Mouse (Mus musculus) large intestine, adult 2 months (tissue): ENCODE results near the gene Prss16. TPM values are rescaled to one million over a fixed set of nuclear protein-coding genes. Genes with fewer than 3 reads are reported as not detected.
"Not testable (repeated sequence)": the region's sequence is repeated elsewhere in the genome, so short reads cannot be mapped to it uniquely, and the experiment has no call there.

Experiments
- DNase-seq: peaks from one replicate; pipeline ENCODE4 v3.0.0-alpha.2; 2012; ENCODE audit warnings: low read depth, low spot score
- WGBS: fragments of 180-500 bp; shearing (Covaris S2); methylation state at CpG from one replicate; pipeline ENCODE4 v1.1.7; 2018; 5-methylcytosine and 5-hydroxymethylcytosine counted together
- polyA plus RNA-seq: library from polyadenylated mRNA; depleted of rRNA; stranded (reverse); fragments of >200 nt; gene quantifications from 2 replicates; pipeline ENCODE4 v1.2.3, GENCODE M21; 2012; rRNA removed

Gene Prss16
- polyA plus RNA-seq, result 2.8 and 2.9 TPM in 2 replicates

DNA sequence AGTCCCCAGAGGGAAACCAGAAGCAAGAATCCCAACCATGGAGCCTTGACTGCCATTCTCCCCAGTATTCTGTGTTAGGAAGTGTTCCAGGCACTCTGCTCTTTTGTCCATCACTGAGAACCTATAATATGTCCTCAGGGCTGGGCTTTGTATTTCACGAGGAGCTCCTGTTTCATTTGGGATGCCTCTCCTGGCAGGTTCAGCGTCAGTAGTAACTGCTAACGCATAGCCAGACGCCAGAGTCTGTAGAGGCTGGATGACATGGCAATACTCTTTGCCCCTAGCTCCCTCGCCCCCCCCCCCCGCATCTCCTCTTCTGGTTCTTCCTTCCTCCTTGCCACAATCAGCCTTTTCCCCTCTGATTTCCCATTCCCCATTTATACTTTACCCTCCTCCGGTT, at the start of gene Prss16:
TSS of gene Prss16 (minus strand) at position 101 of the 400 bp plus-strand sequence.
- WGBS, result 48% methylated on average over 7 of the region's 7 CpGs
- DNase-seq, result no peak

GRCm38 (mm10) chr13:22053754-22054153, 44.2 kb upstream of the Prss16 start:
- 83% methylated on average over 1 of the region's 1 CpGs for WGBS
- no peak for DNase-seq

- WGBS, result 8% methylated on average over 5 of the region's 5 CpGs
- no peak for DNase-seq
These were observed 41.9 kb upstream of the Prss16 start for GRCm38 (mm10) chr13:22051523-22051859.

DNA sequence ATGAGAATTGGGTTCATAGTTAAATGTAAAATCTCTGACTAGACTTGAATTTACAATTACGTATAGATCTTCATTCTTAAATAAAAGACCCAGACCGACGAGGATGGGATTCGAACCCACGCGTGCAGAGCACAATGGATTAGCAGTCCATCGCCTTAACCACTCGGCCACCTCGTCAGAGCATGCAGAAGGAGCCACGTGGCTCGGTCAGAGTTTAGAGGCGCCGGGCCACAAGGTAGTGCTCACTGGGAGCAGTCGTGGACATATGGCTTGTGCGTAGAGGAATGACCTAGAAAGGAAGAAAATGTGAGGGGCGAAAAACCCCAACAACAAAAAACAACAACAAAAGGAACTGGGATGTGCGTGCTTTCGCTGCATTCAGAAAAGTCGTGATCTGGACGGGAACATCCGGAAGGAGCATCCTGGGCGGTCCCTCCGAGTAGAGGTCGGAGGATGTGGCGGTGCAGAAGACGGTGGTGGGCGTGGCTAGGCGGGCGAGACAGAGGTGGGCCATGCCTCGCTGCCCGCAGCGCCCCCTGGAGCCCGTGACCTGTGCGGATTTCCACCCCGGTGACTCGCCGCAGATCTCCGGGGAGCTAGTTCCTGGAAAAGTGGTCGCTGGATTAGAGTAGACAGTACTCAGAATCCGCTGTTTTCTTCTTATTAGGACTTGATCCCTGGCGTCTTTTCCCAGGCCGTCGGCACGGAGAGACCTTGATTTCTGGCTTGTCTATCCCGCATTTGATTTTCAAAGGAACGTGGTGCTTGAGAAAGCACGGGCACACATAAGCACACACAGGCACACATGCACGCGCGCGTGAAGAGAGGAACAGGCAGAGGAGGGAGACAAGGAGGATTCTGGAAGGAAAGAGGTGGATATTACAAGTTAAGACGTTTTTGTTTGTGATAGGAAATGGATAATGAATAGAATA, 41.3 kb upstream of the Prss16 start:
- under 1% methylated on average over 52 of the region's 52 CpGs for WGBS
- no peak for DNase-seq

DNA sequence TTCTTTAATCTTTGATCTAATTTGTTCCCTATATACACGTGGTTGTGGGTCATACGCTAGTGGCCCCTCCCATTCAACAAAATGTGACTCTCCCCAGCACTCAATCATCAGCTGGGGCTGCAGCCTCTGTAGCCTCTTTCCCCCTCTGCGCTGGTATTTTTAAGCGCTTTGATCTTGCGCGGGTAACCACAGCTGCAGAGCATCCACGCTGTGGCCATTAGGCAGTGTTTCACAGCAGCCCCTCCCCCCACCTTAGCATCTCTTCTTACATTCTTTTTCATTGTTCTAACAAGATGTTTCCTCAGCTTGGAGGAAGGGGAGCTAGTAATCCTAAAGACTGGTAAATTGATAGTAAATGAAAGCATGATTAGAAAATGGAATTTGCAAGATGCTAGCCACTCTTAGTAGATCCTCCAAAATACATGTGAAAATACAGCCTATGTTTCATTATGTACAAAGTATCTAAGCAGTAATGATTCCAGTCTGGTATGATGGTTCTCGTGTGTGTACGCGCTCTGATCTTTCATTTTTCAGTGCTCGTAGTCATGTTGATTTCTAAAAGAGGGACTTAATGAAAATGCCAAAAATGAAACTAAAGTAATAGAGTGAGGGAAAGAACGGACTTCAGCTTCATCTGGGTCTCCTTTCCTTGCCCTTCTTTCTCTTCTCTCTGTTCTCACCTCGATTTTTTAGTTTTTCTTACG, 40.3 kb upstream of the Prss16 start:
- WGBS, result 2% methylated on average over 14 of the region's 14 CpGs
- DNase-seq, result no peak

DNA sequence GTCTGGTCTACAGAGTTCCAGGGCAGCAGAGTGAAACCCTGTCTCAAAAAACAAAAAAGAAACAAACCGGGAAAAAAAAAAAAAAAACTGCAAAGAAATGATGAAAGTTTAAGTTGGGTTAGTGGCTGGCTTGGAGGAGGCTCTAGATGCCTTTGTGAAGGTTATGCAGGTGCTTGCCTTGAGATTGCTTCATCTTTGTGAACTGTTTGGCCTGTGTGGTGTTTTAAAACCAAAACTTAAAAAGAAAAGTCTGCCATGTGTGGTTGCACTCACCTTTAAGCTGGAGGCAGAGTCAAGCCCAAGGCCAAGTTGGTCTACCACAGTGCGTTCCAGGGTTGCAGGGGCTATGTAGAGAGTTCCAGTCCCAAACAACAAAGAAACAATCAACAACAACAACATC, 39.5 kb upstream of the Prss16 start:
- DNase-seq, result no peak
- 91% methylated on average over 2 of the region's 2 CpGs for WGBS

- WGBS, result 61% methylated on average over 2 of the region's 2 CpGs
- DNase-seq, result no peak
These were observed 35.8 kb upstream of the Prss16 start for GRCm38 (mm10) chr13:22045311-22045710.

DNA sequence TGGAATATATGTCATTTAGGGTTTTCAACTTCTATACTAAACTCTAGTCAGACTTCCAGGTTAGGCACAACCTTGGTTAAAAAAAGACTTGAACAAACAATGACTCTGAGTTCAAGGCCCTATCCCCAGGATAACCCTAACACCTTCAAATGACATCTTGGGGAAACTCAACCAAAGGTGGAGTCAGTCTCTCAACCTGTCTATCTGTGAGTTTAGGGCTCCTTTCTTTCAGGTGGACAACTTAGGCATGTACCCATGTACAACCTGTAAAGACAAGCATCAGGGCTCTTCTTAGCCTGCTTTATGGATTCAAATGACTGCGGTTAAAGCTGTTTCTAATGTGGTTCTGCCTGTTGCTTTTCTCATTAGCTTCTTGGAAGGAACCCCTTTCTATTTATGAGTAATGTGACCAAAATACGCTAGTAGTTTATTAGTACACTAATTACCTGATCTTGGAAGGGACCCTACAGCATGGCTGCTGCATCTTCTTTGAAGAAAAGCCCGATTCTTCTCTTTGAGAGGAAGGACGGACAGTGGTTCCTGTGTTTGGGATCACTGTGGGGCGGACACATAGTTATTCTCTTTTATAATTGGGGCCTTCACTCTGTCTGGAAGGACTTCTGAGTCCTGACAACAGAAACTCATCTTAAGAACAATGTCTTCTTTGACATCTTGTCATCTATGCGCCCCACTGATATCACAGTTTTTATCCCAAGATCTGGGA, 35.1 kb upstream of the Prss16 start:
- WGBS, result 88% methylated on average over 6 of the region's 6 CpGs
- no peak for DNase-seq

GRCm38 (mm10) chr13:22043503-22044431, 34.2 kb upstream of the Prss16 start:
- 1% methylated on average over 14 of the region's 14 CpGs for WGBS
- no peak for DNase-seq

DNA sequence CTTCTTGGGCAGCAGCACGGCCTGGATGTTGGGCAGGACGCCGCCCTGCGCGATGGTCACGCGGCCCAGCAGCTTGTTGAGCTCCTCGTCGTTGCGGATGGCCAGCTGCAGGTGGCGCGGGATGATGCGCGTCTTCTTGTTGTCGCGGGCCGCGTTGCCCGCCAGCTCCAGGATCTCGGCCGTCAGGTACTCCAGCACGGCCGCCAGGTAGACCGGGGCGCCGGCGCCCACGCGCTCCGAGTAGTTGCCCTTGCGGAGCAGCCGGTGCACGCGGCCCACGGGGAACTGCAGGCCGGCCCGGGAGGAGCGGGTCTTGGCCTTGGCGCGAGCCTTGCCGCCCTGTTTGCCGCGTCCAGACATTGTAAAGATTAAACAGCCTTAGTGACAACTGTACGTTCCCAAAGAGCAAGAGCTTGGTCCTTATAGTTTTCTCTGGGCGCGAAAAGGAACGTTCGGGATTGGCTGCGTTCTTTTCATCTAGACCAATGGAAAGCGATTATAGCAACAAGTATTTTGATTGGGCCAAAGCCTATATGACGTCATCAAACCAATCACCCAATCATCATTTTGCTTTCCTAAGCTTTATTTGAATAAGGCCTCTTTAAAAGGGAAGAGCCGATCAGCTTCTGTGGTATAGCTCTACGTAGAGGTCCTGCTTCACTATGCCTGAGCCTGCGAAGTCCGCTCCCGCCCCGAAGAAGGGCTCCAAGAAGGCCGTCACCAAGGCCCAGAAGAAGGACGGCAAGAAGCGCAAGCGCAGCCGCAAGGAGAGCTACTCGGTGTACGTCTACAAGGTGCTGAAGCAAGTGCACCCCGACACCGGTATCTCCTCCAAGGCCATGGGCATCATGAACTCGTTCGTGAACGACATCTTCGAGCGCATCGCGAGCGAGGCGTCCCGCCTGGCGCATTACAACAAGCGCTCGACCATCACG, 33.3 kb upstream of the Prss16 start, which contains the start of the genes Hist1h2ag and Hist1h2bj:
TSS of gene Hist1h2ag (minus strand) at position 377 of the 935 bp plus-strand sequence.
TSS of gene Hist1h2bj (plus strand) at position 647 of the 935 bp plus-strand sequence.
- under 1% methylated on average over 52 of the region's 80 CpGs for WGBS
- DNase-seq, result not testable (repeated sequence)

DNA sequence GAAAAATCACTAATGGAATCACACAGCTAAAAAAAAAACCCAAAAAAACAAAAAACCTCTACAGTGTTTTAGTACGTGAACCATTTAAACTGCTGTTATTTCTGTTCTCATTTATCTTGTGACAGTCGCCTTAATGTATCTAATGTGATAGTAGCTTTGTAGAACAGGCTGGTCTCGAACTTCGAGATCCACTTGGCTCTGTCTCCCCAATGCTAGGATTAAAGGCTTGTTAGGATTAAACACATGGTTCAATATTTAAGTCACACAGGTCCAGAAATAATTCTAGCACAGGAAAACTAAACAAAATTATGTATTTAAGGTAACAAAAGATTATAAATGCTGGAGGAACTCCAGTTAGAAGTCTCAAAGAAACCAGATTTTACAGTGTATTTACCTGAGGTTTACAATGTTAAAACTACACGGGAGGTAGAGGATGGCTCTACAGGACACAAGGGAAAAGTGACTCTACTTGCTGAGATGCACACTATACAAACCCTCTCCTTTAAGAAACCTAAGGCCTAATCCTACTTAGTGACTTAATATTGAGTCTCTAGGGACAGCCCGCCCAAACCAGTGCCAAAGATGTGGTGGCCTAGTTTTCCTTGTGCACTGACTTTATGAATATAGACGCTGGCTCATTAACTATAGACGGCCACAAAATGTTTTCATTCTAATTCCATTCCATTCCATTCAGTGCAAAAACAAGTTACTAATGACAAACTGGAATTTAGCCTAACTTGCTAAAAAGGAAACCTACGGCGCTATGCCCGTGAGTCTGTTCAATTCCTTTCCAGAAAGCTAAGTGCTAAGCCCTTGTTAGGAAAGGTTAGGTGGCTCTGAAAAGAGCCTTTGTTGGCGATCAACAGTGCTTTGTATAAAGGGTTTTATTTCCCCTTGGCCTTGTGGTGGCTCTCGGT, 32.4 kb upstream of the Prss16 start:
- DNase-seq, result no peak
- 4% methylated on average over 13 of the region's 13 CpGs for WGBS

DNA sequence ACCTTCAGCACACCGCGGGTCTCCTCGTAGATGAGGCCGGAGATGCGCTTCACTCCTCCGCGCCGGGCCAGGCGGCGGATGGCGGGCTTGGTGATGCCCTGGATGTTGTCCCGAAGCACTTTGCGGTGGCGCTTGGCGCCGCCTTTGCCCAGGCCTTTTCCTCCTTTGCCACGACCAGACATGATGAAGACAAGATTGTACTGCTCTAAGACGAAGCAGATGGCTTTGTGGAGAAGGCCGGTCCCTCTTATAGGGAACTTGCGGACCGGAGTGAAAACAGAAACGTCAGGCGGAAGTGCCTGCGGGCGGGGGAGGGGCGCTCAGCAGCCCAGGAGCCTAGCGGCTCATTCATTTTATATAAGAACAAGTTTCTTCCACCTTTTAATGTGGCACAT, 31.6 kb upstream of the Prss16 start, which contains the start of gene Hist1h4i:
TSS of gene Hist1h4i (minus strand) at position 221 of the 395 bp plus-strand sequence.
- WGBS, result under 1% methylated on average over 16 of the region's 27 CpGs
- not testable (repeated sequence) for DNase-seq

DNA sequence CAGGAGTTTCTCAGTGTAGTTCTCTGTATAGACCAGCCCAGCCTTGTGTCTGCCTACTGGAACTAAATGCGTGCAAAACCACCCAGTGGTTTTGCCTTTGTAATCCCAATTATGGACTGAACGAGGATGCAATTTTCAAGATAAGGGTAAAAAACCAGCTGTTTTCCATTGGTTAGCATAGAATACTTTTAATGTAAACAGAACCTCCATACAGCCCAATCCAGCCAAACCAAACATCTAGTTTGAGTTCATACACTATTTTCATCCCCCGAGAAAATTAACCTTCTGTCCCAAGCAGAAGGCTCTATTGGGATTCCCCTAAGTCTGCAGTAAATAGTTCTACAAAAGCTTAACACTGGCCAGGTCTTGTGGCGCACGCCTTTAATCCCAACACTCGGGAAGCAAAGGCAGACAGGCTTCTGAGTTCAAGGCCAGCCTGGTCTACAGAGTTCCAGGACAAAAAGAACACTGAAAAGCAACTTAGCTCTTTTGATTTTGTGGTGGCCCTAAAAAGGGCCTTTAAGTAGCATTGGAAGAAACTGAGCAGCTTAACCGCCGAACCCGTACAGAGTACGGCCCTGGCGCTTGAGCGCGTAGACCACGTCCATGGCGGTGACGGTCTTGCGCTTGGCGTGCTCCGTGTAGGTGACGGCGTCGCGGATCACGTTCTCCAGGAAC, 31.1 kb upstream of the Prss16 start:
- under 1% methylated on average over 23 of the region's 24 CpGs for whole genome bisulfite sequencing
- DNase-seq, result no peak

DNA sequence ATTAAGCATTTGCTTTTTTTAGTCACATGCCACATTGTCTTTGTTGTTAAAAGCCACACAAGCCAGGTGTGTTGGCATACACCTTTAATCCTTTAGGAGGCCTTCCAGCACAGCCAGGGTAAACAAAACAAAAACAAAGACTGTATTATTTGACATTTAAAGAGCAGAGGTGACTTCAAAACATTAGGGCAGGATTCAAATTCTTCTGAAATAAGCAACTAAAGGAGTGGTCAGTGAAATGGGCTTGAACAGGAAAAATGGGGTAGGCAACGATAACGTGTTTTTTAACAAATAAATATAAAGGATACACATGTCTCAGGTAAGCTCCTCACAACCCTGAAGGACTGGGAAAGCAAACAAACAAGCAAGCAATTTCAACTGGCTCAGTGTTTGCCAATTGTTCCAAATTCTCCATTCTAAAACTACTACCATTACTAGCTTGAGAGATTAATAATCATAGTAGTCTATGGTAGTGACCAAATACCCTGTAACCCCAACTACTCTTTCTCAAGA, 30.5 kb upstream of the Prss16 start:
- WGBS, result 6% methylated on average over 2 of the region's 2 CpGs

GRCm38 (mm10) chr13:22039364-22039763, 29.8 kb upstream of the Prss16 start:
- DNase-seq, result no peak
- 66% methylated on average over 5 of the region's 5 CpGs for WGBS

More for the DNA sequence above, 30.5 kb upstream of the Prss16 start:
- no peak for DNase-seq

- DNase-seq, result no peak
- 71% methylated on average over 2 of the region's 2 CpGs for WGBS
These were observed 27.9 kb upstream of the Prss16 start for GRCm38 (mm10) chr13:22037415-22037814.
